Mouse (Mus musculus) megakaryocyte, embryonic 14.5 days (primary cell): ENCODE data around the gene Sertad4. TPM values are rescaled to one million over a fixed set of nuclear protein-coding genes. Genes with fewer than 3 reads are reported as not detected.

Source experiments
- H3K27me3 ChIP-seq: replicated peaks from 2 replicates; pipeline ENCODE3; 2012; ENCODE audit warnings: inconsistent platforms
- H3K36me3 ChIP-seq: replicated peaks from 2 replicates; pipeline ENCODE3; 2012; ENCODE audit warnings: low read length, inconsistent platforms, mixed read lengths
- H3K4me1 ChIP-seq: 2 replicates; pipeline ENCODE4 v1.6.1; 2012; ENCODE audit warnings: inconsistent platforms
- H3K4me3 ChIP-seq: replicated peaks from 2 replicates; pipeline ENCODE3; 2012; ENCODE audit warnings: moderate library complexity, mild to moderate bottlenecking, inconsistent platforms
- H3K9me3 ChIP-seq: 2 replicates; pipeline ENCODE4 v1.6.1; 2012; ENCODE audit warnings: inconsistent platforms
- FLI1 ChIP-seq: IDR thresholded peaks from 2 replicates; pipeline ENCODE4 v1.6.1; 2012; ENCODE audit warnings: low read length, inconsistent platforms, mixed read lengths
- GATA1 ChIP-seq: IDR thresholded peaks from 3 replicates; pipeline ENCODE4 v1.6.1; 2012; ENCODE audit warnings: mixed read lengths, low read length, inconsistent platforms, borderline replicate concordance
- polyA plus RNA-seq: library from polyadenylated mRNA; stranded (reverse); fragments of >175 nt; gene quantifications from 2 replicates; pipeline ENCODE4 v1.2.3, GENCODE M21; 2012; ENCODE audit warnings: low replicate concordance; ENCODE audit not compliant: insufficient read depth

Gene Sertad4
- polyA plus RNA-seq, 1 experiment = not detected

DNA sequence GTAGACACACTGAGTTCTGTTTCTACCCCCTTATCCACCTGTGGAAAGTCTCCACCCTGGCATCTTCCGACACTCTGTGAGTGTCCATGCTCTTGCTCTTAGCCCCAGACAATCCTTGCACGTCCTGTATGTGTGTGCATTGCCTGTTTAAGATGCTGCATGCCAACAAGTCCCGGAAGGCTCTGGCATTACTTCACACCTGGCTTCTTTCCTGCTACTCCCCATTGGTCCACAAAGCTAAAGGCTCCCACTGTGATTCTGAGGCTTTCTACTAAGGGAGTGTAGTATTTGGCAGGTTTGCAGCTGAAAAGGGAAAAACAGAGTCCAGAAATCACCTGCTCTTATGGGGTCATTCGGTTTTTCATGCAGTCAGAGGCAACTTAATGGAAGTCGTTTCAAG lies 17.3 kb upstream of the Sertad4 start:
- no peaks in the 10 kb centered on the region for H3K9me3 ChIP-seq
- no peak overlapping the region for H3K4me3 ChIP-seq
- peaks cover 8% of the 10 kb centered on the region for H3K27me3 ChIP-seq
- no peaks in the 10 kb centered on the region for H3K4me1 ChIP-seq
- TF ChIP-seq FLI1 (no peak), GATA1 (no peak)
- no peaks in the 10 kb centered on the region for H3K36me3 ChIP-seq

DNA sequence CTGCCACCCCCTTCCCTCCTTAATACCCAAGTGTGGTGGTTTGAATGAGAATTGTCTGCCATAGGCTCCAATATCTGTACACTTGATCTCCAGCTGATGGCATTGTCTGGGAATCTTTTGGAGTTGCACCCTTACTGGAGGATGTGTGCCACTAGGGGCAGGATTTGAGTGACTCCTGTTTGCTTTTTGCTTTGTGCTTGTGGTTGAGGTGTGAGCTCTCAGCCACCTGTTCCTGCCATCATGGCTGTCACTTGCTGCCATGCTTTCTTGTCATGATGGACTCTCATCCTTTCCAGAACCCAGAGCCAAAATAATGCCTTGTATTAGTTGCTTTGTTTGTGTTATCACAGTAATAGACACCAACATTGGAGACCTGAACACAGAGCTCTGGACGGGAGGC lies 14.2 kb upstream of the Sertad4 start:
- Histone ChIP-seq H3K9me3 (no peaks in the 10 kb centered on the region), H3K4me3 (no peak overlapping the region), H3K27me3 (peaks cover 7% of the 10 kb centered on the region), H3K36me3 (no peaks in the 10 kb centered on the region), H3K4me1 (no peaks in the 10 kb centered on the region)
- TF ChIP-seq GATA1 (no peak), FLI1 (no peak)

DNA sequence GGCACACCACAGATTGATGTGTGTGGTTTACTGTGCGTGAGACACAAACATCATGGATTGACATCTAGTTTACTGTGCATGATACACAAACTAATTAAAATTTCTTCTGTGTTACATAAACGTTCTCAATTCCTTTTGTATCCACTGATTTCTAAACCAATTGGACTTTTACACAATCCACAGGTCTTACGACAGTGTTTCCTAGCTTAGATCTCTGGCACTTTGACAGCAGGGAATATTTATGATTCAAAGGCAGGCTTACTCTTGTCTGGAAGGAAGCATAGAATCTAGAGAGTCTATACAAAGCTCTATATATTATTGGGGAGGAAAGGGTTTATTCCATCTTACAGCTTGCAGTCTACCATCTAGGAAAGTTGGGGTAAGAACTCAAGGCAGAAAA lies 8.9 kb upstream of the Sertad4 start:
- H3K4me3 ChIP-seq = no peak overlapping the region
- H3K36me3 ChIP-seq = no peaks in the 10 kb centered on the region
- TF ChIP-seq FLI1 (no peak), GATA1 (no peak)
- no peaks in the 10 kb centered on the region for H3K9me3 ChIP-seq
- no peaks in the 10 kb centered on the region for H3K4me1 ChIP-seq
- H3K27me3 ChIP-seq = peaks cover 19% of the 10 kb centered on the region

DNA sequence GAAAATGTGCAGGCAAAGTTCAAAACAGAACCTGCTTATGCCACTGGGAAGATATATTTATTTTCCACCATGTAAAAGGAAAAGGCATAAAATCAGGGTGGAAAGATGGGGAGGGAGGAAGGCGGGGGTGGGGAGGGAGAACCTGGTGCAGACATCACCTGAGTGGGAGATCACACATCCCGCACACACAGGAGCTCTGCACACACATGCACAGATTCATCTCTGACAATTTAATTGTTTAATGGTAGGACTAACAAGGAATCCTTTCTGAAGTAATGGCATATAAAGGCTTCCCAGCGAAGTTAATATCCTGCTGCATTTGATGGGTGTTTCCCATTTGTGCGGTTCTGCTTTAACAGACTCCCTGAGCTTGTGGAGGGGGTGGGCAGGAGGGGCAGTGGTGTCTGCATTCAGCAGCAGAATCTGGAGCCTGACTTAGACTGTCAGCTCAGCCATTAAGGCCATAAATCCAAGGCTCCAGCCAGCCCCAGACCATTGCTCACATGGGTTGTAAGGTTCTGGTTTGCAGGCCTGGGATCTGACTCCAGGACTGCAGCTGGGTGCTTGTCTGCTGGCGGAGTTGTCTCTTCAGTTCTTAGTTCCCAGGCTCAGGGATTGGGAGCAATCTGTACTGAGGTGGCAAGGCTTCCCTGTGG lies 5.9 kb upstream of the Sertad4 start:
- H3K4me3 ChIP-seq = no peak overlapping the region
- H3K9me3 ChIP-seq = no peaks in the 10 kb centered on the region
- peaks cover 41% of the 10 kb centered on the region for H3K27me3 ChIP-seq
- TF ChIP-seq GATA1 (no peak), FLI1 (no peak)
- H3K36me3 ChIP-seq = no peaks in the 10 kb centered on the region
- no peaks in the 10 kb centered on the region for H3K4me1 ChIP-seq

DNA sequence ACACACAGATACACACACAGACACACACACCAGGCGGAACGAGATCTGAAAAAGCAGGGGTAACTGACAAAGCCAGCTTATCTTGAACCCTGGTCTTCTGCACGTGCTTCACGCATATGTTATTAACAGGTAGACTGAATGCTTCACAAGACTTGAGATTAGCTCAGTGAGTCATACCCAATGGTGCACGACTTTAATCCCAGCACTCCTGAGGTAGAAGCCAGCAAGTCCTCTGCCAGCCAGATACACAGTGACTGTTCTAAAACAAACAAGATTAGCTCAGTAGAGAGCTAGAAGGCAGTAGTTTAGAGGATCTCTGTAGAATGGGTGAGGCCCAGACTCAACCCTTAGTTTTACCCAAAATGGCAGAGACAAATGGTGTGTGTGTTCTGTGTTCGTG lies 4.7 kb upstream of the Sertad4 start:
- Histone ChIP-seq H3K27me3 (peaks cover 53% of the 10 kb centered on the region), H3K36me3 (no peaks in the 10 kb centered on the region), H3K4me3 (no peak overlapping the region), H3K9me3 (no peaks in the 10 kb centered on the region), H3K4me1 (no peaks in the 10 kb centered on the region)
- TF ChIP-seq FLI1 (no peak), GATA1 (no peak)

DNA sequence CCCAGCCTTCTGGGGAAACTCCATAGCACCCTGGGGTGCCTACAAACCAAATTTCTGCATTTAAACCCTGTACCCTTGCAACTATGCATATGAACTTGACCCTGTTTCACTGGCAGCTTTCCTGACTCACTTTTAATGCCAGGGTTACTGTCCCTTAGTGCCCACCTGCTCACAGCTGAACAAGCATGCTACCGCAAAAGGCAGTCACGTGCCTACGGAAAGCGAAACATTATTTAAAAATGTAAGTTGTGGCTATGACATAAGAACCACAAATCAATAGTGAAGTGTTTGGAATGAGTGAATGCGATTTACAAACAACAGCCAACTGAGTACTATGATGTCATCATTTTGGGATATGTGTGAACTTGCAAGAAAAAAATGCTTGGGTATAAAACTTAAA lies 2.0 kb upstream of the Sertad4 start:
- Histone ChIP-seq H3K4me3 (no peak overlapping the region), H3K27me3 (peaks cover 77% of the 10 kb centered on the region), H3K9me3 (no peaks in the 10 kb centered on the region), H3K36me3 (no peaks in the 10 kb centered on the region), H3K4me1 (no peaks in the 10 kb centered on the region)
- no peak for TF ChIP-seq FLI1
- TF ChIP-seq GATA1 = no peak

DNA sequence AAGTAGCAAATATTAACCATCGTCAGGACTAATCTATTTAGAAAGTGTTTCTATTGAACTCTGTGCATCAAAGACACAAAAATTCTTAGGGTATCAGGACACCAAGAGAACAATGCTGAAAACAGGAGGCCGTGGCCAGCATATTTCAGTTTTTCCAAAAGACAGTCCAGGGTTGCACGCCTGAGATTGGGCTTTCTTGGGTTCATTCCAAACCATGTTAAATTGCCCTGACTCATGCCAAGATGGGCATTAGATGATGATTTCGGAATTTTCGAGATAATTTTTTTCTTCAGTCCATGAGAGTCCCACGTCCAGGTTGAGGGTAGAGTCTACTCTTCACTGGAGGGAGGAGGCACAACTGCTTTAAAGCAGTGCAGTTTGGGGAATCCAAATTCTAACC lies 1.4 kb upstream of the Sertad4 start:
- Histone ChIP-seq H3K4me1 (no peaks in the 10 kb centered on the region), H3K9me3 (no peaks in the 10 kb centered on the region), H3K36me3 (no peaks in the 10 kb centered on the region), H3K27me3 (peaks cover 79% of the 10 kb centered on the region), H3K4me3 (no peak overlapping the region)
- no peak for TF ChIP-seq GATA1
- TF ChIP-seq FLI1 = no peak

DNA sequence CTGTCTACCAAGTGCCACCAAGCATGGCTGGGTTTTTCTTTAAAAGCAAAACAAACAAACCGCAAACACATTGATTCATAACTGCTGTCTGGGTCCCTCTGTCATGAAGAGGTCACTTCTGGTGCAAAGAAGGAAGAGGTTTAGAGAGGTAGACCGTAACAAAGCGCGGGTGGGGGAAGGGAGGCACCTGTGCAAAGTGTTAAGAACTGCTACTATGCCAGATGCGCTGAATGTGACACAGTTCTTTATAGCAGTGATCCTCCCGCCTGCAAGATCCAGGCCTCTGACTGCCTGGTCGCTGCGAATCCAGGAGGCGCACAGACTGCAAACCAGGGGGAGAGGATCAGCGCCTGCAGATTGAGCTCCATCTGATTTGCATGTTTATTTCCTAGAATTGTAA lies 855 bp upstream of the Sertad4 start:
- H3K27me3 ChIP-seq = peaks cover 79% of the 10 kb centered on the region
- TF ChIP-seq GATA1 = no peak
- no peak for TF ChIP-seq FLI1
- no peaks in the 10 kb centered on the region for H3K36me3 ChIP-seq
- H3K9me3 ChIP-seq = no peaks in the 10 kb centered on the region
- no peaks in the 10 kb centered on the region for H3K4me1 ChIP-seq
- H3K4me3 ChIP-seq = no peak overlapping the region

DNA sequence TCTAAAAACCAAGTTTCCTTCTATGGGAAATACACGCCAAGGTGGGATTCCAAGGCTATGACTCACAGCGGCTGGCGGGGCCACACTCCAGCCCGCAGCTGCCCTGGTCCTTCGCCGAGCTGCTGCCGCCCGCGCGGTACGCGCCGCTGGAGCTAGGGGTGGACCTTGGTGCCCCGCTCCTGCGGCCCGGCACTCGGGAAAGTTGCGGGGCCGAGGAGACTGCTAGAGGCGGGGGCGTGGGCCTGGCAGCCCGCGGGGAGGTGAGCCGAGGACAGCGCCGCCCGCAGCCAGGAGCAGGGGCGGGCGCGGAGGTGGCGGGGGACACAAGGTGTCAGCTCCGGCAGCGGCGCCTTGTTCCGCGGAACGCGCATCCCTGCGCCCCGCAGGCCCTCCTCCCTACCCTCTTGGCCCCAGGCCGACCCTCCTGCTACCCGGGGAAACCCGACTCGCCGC lies 711 bp downstream of the Sertad4 start:
- no peak overlapping the region for H3K4me3 ChIP-seq

DNA sequence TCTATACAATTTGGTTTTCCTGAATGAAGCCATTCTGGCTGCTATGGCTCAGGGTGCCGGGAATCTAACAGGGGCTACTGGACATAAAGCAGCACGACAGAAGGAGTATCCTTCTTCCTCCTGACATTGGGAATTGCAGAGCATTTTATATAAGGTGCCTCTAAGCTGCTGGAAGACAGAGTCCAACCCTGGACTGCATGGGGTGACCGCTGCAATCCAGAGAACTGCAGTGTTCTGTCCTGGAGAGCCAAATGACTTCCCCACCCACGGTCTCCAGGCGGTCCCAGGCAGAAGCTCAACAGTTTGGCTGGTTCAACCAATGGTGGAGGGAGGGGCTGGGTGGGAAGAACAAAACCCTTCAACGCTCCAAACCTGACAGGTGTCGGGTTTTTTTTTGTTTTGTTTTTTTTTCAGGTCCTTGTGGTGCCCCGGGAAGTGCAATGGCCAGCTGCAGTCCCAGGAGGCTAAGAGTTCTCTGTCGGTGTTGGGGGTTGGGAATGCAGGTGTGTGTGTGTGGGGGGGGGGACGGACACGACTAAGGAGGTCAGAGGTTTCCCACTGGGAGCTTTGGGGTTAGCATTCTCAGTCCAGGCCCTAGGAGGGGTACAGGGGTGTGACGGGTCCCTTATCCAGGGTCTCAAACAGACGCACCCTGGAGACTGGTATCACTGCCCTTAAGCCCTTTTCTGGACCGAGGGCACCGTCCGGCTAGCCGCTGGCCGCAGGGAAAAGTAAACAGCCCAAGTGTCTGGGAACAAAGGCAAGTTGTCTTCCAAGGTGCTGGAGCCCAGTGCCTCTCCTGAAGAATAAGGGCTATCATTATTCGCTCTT lies 1.4 kb downstream of the Sertad4 start:
- TF ChIP-seq GATA1 = no peak
- no peak for TF ChIP-seq FLI1
- H3K27me3 ChIP-seq = peaks cover 89% of the 10 kb centered on the region
- H3K4me3 ChIP-seq = no peak overlapping the region
- peaks cover 3% of the 10 kb centered on the region for H3K9me3 ChIP-seq
- no peaks in the 10 kb centered on the region for H3K36me3 ChIP-seq
- no peaks in the 10 kb centered on the region for H3K4me1 ChIP-seq

More for the DNA sequence above, 711 bp downstream of the Sertad4 start:
- H3K4me1 ChIP-seq = no peaks in the 10 kb centered on the region
- H3K36me3 ChIP-seq = no peaks in the 10 kb centered on the region
- TF ChIP-seq FLI1 (no peak), GATA1 (no peak)
- no peaks in the 10 kb centered on the region for H3K9me3 ChIP-seq
- H3K27me3 ChIP-seq = peaks cover 85% of the 10 kb centered on the region

DNA sequence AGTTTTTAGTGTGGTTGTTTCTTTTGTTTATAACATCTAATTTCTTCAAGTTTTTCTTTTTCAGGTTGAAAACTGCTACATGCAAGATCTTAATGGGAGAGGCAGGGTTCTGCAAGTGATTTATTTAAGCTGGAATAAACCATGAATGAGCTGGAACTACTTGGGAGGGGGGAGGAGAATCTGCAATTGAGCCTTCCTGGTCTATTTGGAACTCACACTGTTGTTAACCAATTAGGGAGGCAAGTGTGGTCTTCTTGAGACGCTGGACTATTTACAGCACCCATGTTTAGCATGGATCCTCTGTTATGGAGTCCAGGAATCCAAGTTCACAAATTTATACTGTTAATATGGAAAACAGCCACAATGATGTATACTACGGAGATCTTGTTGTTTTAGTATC lies 2.1 kb downstream of the Sertad4 start:
- TF ChIP-seq FLI1 (no peak), GATA1 (no peak)
- Histone ChIP-seq H3K27me3 (peaks cover 92% of the 10 kb centered on the region), H3K4me1 (no peaks in the 10 kb centered on the region), H3K36me3 (no peaks in the 10 kb centered on the region), H3K4me3 (no peak overlapping the region), H3K9me3 (peaks cover 8% of the 10 kb centered on the region)
